In genomic region chr17:12318663-12319201, GRCm38 (mm10) we compare ENCODE assay signal across 8 mouse cellular contexts. TPM values are rescaled to one million over a fixed set of nuclear protein-coding genes. Genes with fewer than 3 reads are reported as not detected.
DNase-seq lines count a peak whose midpoint lies in the region; ATAC-seq and TF ChIP-seq lines count a peak whose summit lies in the region.

Gene Map3k4, minus strand, starts transcription at chr17:12318796.

- peak; percentile 78 for DNase-seq in c-Kit-positive CD71-positive TER-119-positive erythroid progenitor cells, embryonic 14.5 days (ENCODE audit: low spot score)
- peak; percentile 94 to 98 for DNase-seq in kidney, postnatal 36 days
- DNase-seq in liver, embryonic 14.5 days (ENCODE audit: low read depth in 3 of 3, low spot score in 3 of 3), result peak; percentile 68 to 71 (median 71)
- DNase-seq in neural tube, embryonic 10.5 days (ENCODE audit: extremely low spot score, low spot score), result peak; percentile 93

- ATAC-seq in forebrain, embryonic 12.5 days (ENCODE audit: low FRiP score), result peak; percentile 96
- peak; percentile 92 for ATAC-seq in heart, embryonic 16.5 days (replicated peaks; ENCODE audit: extremely low read depth, insufficient read depth, low FRiP score)
- ATAC-seq in liver, embryonic 14.5 days (ENCODE audit: insufficient read depth), result peak; percentile 93
- ATAC-seq in stomach, embryonic 15.5 days (ENCODE audit: insufficient read depth, low FRiP score, low read depth), result peak; percentile 91

- peak; percentile 24 for TF ChIP-seq POLR2A in ES-Bruce4 (IDR thresholded peaks at IDR 0.05; ENCODE audit: insufficient read depth, low read length)

- H3K4me1 ChIP-seq in ES-Bruce4 (ENCODE audit: control insufficient read depth, insufficient read depth, low read length), result no peaks in the 10 kb centered on the region
- peaks cover 31% of the 10 kb centered on the region for H3K4me1 ChIP-seq in forebrain, embryonic 12.5 days
- H3K4me1 ChIP-seq in heart, embryonic 16.5 days (ENCODE audit: control insufficient read depth, insufficient read depth, low read length), result peaks cover 37% of the 10 kb centered on the region
- peaks cover 3 to 12% of the 10 kb centered on the region in 2 experiments for H3K4me1 ChIP-seq in liver, embryonic 14.5 days (replicated peaks; ENCODE audit: control insufficient read depth in 2 of 2, insufficient read depth in 2 of 2, low read length in 1 of 2)
- peaks cover 14% of the 10 kb centered on the region for H3K4me1 ChIP-seq in stomach, embryonic 15.5 days

- no peak within 1 kb of the TSS for H3K27ac ChIP-seq in ES-Bruce4 (ENCODE audit: insufficient read depth, low read length)
- H3K27ac ChIP-seq in forebrain, embryonic 12.5 days, result peak within 1 kb of the TSS; percentile 97
- H3K27ac ChIP-seq in heart, embryonic 16.5 days (ENCODE audit: low read length), result peak within 1 kb of the TSS; percentile 96
- no peak within 1 kb of the TSS for H3K27ac ChIP-seq in liver, embryonic 14.5 days
- peak within 1 kb of the TSS; percentile 97 for H3K27ac ChIP-seq in stomach, embryonic 15.5 days

- H3K4me3 ChIP-seq in ES-Bruce4 (ENCODE audit: low read depth, low read length), result peak within 1 kb of the TSS; percentile 74
- H3K4me3 ChIP-seq in forebrain, embryonic 12.5 days (replicated peaks), result peak within 1 kb of the TSS; percentile 98
- H3K4me3 ChIP-seq in heart, embryonic 16.5 days (ENCODE audit: low read length), result peak within 1 kb of the TSS; percentile 93
- peak within 1 kb of the TSS; percentile 83 to 86 for H3K4me3 ChIP-seq in liver, embryonic 14.5 days (ENCODE audit: insufficient read depth in 1 of 2, low read depth in 2 of 2, low read length in 2 of 2)
- peak within 1 kb of the TSS; percentile 100 for H3K4me3 ChIP-seq in stomach, embryonic 15.5 days (replicated peaks)

- no peaks in the 10 kb centered on the region for H3K27me3 ChIP-seq in ES-Bruce4 (ENCODE audit: control insufficient read depth, insufficient read depth, low read length, poor library complexity, severe bottlenecking)
- H3K27me3 ChIP-seq in forebrain, embryonic 12.5 days, result no peaks in the 10 kb centered on the region
- no peaks in the 10 kb centered on the region for H3K27me3 ChIP-seq in heart, embryonic 16.5 days (ENCODE audit: control insufficient read depth, insufficient read depth, low read length)
- H3K27me3 ChIP-seq in liver, embryonic 14.5 days (ENCODE audit: control insufficient read depth, insufficient read depth, low read length), result no peaks in the 10 kb centered on the region
- H3K27me3 ChIP-seq in stomach, embryonic 15.5 days (replicated peaks), result no peaks in the 10 kb centered on the region

- no peak for TF ChIP-seq CTCF in ES-Bruce4 (IDR thresholded peaks at IDR 0.05; ENCODE audit: low read depth, low read length)
- TF ChIP-seq CTCF in liver, embryonic 14.5 days (IDR thresholded peaks at IDR 0.05; ENCODE audit: low read depth), result no peak

- no peaks in the 10 kb centered on the region for H3K9me3 ChIP-seq in ES-Bruce4 (replicated peaks; ENCODE audit: control insufficient read depth, insufficient read depth, low read length, poor library complexity, severe bottlenecking)
- no peaks in the 10 kb centered on the region for H3K9me3 ChIP-seq in forebrain, embryonic 12.5 days
- no peaks in the 10 kb centered on the region for H3K9me3 ChIP-seq in heart, embryonic 16.5 days (replicated peaks; ENCODE audit: control insufficient read depth, low read length)
- no peaks in the 10 kb centered on the region for H3K9me3 ChIP-seq in liver, embryonic 14.5 days (ENCODE audit: control insufficient read depth, low read length)
- no peaks in the 10 kb centered on the region for H3K9me3 ChIP-seq in stomach, embryonic 15.5 days

- H3K4me2 ChIP-seq in forebrain, embryonic 12.5 days, result peak within 1 kb of the TSS; percentile 73
- peak within 1 kb of the TSS; percentile 68 for H3K4me2 ChIP-seq in heart, embryonic 16.5 days (ENCODE audit: low read depth, low read length)
- H3K4me2 ChIP-seq in liver, embryonic 14.5 days (ENCODE audit: low read depth), result peak within 1 kb of the TSS; percentile 87
- peak within 1 kb of the TSS; percentile 65 for H3K4me2 ChIP-seq in stomach, embryonic 15.5 days

- no peaks in the 10 kb centered on the region for H3K36me3 ChIP-seq in ES-Bruce4 (ENCODE audit: control insufficient read depth, insufficient read depth, low read length, poor library complexity, severe bottlenecking)
- no peaks in the 10 kb centered on the region for H3K36me3 ChIP-seq in forebrain, embryonic 12.5 days (replicated peaks)
- H3K36me3 ChIP-seq in heart, embryonic 16.5 days (ENCODE audit: control insufficient read depth, insufficient read depth), result no peaks in the 10 kb centered on the region
- no peaks in the 10 kb centered on the region for H3K36me3 ChIP-seq in liver, embryonic 14.5 days (replicated peaks; ENCODE audit: control insufficient read depth, insufficient read depth, low read depth)
- H3K36me3 ChIP-seq in stomach, embryonic 15.5 days, result no peaks in the 10 kb centered on the region

- WGBS in forebrain, embryonic 12.5 days, result under 1% methylated on average over 39 of the region's 39 CpGs
- under 1% methylated on average over 39 of the region's 39 CpGs for WGBS in heart, embryonic 16.5 days
- WGBS in liver, embryonic 14.5 days (ENCODE audit: insufficient replicate concordance), result under 1% methylated on average over 36 of the region's 39 CpGs
- under 1% methylated on average over 38 of the region's 39 CpGs for WGBS in stomach, embryonic 15.5 days

- TF ChIP-seq EP300 in ES-Bruce4 (IDR thresholded peaks at IDR 0.05; ENCODE audit: insufficient read depth, low read depth, low read length), result no peak
- TF ChIP-seq EP300 in liver, embryonic 14.5 days (IDR thresholded peaks at IDR 0.05; ENCODE audit: low read depth), result no peak

- H3K9ac ChIP-seq in ES-Bruce4 (ENCODE audit: low read depth, poor library complexity, severe bottlenecking), result peak within 1 kb of the TSS; percentile 51
- peak within 1 kb of the TSS; percentile 95 for H3K9ac ChIP-seq in forebrain, embryonic 12.5 days
- peak within 1 kb of the TSS; percentile 96 for H3K9ac ChIP-seq in heart, embryonic 16.5 days (ENCODE audit: low read length)
- peak within 1 kb of the TSS; percentile 83 for H3K9ac ChIP-seq in liver, embryonic 14.5 days (replicated peaks)
- peak within 1 kb of the TSS; percentile 88 for H3K9ac ChIP-seq in stomach, embryonic 15.5 days

RNA-seq across cellular contexts. Expression of gene Map3k4, which starts in this region (rescaled TPM):
- polyA plus RNA-seq in ES-Bruce4 (2011; ENCODE audit: insufficient read depth, insufficient read length, low read depth, missing spikeins), result 44.3 TPM in 2 replicates
- polyA plus RNA-seq in forebrain, embryonic 12.5 days (2016; fragmentation: Nextera tagmentation; extraction: Ambion mirVana), result 52.6 and 54.1 TPM in 2 replicates
- polyA plus RNA-seq in heart, embryonic 16.5 days (2015; fragmentation: Nextera tagmentation; extraction: Ambion mirVana), result 28.1 and 33.4 TPM in 2 replicates
- 2.8 and 5.0 TPM in 2 replicates for polyA plus RNA-seq in liver, embryonic 14.5 days (2012; rRNA removed)
- polyA plus RNA-seq in liver, embryonic 14.5 days (2014; fragmentation: Nextera tagmentation; extraction: Ambion mirVana), result 9.6 and 11.8 TPM in 2 replicates
- 55.9 and 56.3 TPM in 2 replicates for polyA plus RNA-seq in stomach, embryonic 15.5 days (2015; fragmentation: Nextera tagmentation; extraction: Ambion mirVana)

Comparison
In these comparisons a context has a peak if more than half of its experiments do, and no peak if none do; other contexts are left out.
1. H3K27ac ChIP-seq: peak in forebrain, embryonic 12.5 days (single experiment), heart, embryonic 16.5 days (single experiment) and stomach, embryonic 15.5 days (single experiment); none in ES-Bruce4 (single experiment) and liver, embryonic 14.5 days (single experiment).
2. Peak in every context shown above with its lines, with median percentiles within 50 percentile points of each other: H3K4me3 ChIP-seq, H3K9ac ChIP-seq, DNase-seq, ATAC-seq and H3K4me2 ChIP-seq.